Mouse (Mus musculus) MEL (cell line): Measurements from ENCODE around the gene Ngly1.

Experiments used
- CHD1 ChIP-seq: IDR thresholded peaks from 2 replicates; pipeline ENCODE4 v1.6.1; 2012; ENCODE audit warnings: low read depth, mild to moderate bottlenecking, inconsistent platforms, low read length, improper control_type of control experiment
- CTCF ChIP-seq, 3 experiments: IDR thresholded peaks in 2 of 3; conservative IDR thresholded peaks in 1 of 3; 2 replicates each; pipeline ENCODE4 v1.5.1; 2011 to 2012; ENCODE audit warnings: low read length in 3 of 3, low read depth in 2 of 3, mild to moderate bottlenecking in 2 of 3, improper control_type of control experiment in 1 of 3, inconsistent platforms in 1 of 3, mixed read lengths in 1 of 3, moderate library complexity in 1 of 3; ENCODE audit not compliant: control insufficient read depth in 1 of 3, insufficient read depth in 1 of 3, poor library complexity in 1 of 3, severe bottlenecking in 1 of 3
- EP300 ChIP-seq, 2 experiments: IDR thresholded peaks; 2 replicates each; pipeline ENCODE4 v1.6.1; 2011; ENCODE audit warnings: improper control_type of control experiment in 2 of 2, low read length in 2 of 2, low read depth in 1 of 2, mild to moderate bottlenecking in 1 of 2
- POLR2A ChIP-seq, 2 experiments: IDR thresholded peaks; 2 replicates each; pipeline ENCODE4 v1.6.1; 2011 to 2012; ENCODE audit warnings: low read length in 2 of 2, mild to moderate bottlenecking in 2 of 2, control low read depth in 1 of 2, improper control_type of control experiment in 1 of 2, low read depth in 1 of 2, moderate library complexity in 1 of 2; ENCODE audit not compliant: control insufficient read depth in 1 of 2, insufficient read depth in 1 of 2, poor library complexity in 1 of 2
- ZNF384 ChIP-seq: IDR thresholded peaks from 2 replicates; pipeline ENCODE4 v1.6.1; 2012; ENCODE audit warnings: low read depth, mild to moderate bottlenecking, inconsistent platforms, low read length, improper control_type of control experiment

DNA sequence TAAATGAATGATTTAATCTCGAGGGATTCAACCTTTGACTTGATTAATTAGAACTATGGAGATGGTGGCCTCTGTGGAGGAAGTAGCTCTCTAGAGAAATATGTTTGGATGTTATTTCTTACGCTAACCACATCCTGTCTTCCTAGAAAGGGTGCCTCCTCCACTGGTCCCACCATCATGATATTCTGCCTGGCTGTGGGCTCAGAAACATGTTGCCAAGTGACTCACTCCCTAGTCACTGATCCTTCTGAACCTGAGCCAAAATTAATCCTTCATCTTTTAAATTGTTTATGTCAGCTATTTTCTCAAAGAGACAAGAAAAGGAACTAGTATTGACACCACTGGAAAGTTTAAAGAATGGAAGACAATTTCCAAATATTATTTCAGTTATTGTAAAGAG is 7.1 kb downstream of the Ngly1 start:
- TF ChIP-seq CHD1 (no peak), EP300 (IDR thresholded peaks at IDR 0.05; ENCODE audit: low read depth in 1 of 2, low read length in 2 of 2) (peak; percentile 49 to 57), ZNF384 (no peak), CTCF (IDR thresholded peaks at IDR 0.05 in 2 of 3, conservative IDR thresholded peaks at IDR 0.05 in 1 of 3; ENCODE audit: control insufficient read depth in 1 of 3, insufficient read depth in 1 of 3, low read depth in 2 of 3, low read length in 3 of 3, poor library complexity in 1 of 3, severe bottlenecking in 1 of 3) (no peak), POLR2A (IDR thresholded peaks at IDR 0.05; ENCODE audit: control insufficient read depth in 1 of 2, insufficient read depth in 1 of 2, low read depth in 1 of 2, low read length in 2 of 2, poor library complexity in 1 of 2) (no peak)
